Mouse (Mus musculus) cerebellum, adult 9-11 months (tissue): Measurements from ENCODE around the gene Zfp513.
A peak's percentile ranks its signal among the peaks of the same experiment; 100 is the strongest.
"Not testable (repeated sequence)": the region's sequence is repeated elsewhere in the genome, so short reads cannot be mapped to it uniquely, and the experiment has no call there.

Experiments
- DNase-seq: peaks from one replicate; pipeline ENCODE4 v3.0.0; 2022

The Zfp513 gene

DNA sequence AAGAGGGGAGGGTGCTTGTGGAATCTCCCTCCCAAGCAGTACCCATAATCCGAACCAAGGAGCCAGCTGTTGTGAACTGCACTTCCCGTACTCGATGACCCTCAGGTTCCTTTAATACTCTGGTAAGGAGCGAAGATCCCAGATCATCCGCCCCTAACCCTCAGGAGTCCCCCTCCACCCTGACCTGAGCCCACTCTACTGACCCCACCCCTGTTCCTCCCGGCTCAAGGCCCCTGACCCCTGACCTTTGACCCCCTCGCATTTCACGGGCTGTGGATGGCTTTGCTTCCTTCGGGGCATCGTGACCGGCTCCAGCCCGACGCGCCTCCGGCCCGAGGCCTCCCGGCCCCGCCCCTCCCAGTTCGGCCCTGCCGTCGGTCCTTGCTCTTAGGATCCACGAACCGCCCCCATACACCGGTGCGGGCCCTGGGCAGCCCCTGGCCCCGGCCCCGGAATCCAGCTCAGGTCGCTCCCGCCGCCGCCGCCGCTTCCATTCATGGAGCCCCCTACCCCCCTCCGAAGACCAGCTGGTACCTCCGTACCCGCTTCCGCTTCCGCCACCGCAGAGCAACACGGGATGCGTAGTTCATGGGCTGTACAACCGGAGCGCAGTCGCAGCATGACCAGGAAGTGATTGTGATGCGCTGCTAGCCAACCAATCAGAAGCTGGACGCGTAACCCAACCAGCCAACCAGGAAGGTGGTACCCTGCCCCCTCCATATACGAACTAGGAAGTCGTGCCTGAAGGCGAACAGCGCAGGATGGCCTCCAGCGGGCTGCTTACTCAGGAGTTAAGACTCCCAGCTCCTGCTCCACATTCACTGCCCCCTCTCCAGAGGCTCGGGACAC lies at the start of gene Zfp513:
Zfp513 (minus strand) TSS at position 562 of the 849 bp plus-strand sequence.
- peak; percentile 99 for DNase-seq

DNA sequence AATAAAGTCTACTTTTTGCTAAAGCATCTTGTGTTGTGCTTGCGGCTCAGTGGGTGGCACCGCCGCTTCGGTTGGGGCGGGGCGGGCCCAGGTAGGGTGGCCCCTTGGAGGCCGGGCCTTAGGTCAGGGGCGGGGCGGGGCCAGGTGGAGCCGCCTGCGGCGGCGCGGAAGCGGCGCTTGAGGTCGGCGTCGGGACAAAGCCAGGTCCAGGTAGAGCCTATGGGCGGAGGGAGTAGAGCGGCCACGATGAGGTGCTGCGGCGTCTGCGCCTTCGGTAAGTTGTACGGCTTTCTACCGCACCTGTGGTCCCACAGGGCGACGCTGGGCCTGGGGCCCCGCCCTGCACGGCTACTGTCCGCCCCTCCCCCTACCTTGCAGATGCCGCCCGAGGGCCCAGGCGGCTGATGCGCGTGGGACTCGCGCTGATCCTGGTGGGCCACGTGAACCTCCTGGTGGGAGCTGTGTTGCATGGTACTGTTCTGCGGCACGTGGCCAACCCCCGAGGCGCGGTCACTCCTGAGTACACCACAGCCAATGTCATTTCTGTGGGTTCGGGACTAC lies 49.5 kb upstream of the Zfp513 start, which contains the start of gene Krtcap3:
Krtcap3 (plus strand) TSS at position 151 of the 561 bp plus-strand sequence.
- peak; percentile 42 for DNase-seq

DNA sequence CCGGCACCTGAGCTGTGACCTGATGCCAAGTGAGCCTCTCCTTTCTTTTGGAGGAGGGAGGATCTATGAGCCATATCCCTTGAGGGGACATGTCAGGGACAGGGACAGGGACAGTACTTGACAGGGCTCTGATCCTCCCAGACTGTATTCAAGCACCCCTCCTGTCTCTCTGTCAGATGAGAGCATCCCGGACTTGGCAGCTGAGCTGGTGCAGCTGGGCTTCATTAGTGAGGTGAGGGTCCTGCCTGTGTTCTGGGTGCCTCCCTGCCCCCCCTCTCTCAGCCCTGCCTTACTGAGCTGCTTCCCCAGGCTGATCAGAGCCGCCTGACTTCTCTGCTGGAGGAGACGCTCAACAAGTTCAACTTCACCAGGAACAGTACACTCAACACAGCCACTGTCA lies 48.6 kb upstream of the Zfp513 start:
- DNase-seq: no peak

DNA sequence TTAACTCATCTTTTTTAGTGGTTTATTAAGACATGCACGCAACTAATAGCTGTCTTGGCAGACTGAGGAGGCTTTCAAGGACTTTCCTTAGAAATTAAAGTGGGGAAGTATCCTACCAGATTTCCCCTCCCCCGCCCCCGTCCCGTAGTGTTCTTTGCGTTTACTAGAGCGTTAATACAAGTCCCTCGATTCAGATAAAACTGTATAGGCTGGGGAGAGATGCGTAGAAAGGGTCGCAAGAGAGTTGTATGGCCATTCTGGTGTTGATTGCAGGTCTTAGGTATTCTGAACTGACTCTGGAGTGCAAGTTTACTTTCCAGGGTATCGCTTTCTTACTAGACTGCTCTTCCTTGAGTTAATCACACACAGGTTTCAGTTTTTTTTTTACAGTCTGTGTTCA lies 40.1 kb upstream of the Zfp513 start:
- DNase-seq: no peak

DNA sequence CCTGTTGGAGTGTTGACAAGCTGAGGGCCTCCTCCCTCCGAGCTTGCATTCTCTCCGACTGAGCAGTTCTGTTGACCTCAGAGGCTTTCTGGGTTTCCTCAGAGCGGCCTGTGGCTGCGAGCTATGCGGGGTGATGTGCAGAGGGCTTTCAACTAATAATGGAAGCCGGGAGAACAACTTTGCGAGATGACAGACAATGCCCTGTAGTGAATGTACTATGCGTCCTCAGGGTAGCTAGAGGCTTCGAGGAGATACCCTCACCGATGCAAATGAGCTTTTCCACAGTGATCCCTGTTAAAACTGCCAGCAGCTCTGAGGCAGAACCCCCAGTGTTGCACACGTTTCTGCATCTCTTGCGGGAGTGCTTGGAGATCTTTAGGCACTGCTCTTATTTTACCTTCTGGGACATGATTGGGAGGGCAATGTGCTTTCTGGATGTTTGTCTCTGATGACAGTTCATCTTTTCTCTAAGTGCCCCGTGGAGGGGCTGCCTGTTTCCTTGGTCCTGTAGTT lies 39.5 kb upstream of the Zfp513 start:
- no peak for DNase-seq

DNA sequence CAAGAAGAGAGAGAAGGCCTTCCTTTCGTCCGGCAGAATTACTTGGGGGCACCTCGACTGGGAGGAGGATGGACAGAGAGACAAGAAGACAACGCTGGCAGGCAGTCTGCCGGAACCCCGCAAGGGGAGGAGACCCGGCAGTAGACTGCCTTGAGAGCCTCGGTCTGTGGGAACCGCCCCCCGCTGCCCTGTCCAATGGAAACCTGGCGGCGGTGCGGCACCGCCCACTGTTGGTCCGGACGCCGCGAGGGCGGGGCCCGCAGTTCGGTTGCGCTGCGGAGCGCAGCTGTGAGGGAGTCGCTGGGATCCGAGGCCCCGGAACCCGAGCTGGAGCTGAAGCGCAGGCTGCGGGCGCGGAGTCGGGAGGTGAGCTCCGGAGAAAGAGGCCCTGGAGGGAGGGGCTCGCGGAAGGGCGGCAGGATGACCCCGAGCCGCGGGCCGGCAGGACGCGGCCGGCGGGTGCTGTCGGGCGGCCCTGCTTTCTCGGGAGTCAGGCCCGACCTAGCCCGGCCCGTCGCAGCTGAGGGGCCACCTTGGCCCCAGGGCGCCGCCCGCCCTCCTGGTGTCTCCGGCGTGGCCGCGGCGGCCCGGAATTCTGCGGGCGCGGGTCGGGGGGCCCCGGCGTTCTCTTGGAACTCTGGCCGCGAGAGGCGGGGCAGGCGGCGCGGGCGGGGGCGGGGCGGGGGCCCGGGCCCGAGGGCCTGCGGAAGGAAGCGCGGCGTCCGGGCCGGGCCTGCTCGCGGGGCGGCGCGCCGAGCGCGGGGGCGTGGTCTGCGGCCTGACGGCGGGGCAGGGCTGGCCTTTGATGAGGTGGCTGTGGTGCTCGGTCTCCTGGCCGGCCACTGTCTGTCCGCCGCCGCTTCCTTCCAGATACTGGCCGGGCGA lies 38.8 kb upstream of the Zfp513 start, which contains the start of the genes Nrbp1 and Gm9970:
Nrbp1 (plus strand) TSS at position 228 of the 885 bp plus-strand sequence.
Gm9970 (minus strand) TSS at position 596 of the 885 bp plus-strand sequence.
- DNase-seq: peak; percentile 97

DNA sequence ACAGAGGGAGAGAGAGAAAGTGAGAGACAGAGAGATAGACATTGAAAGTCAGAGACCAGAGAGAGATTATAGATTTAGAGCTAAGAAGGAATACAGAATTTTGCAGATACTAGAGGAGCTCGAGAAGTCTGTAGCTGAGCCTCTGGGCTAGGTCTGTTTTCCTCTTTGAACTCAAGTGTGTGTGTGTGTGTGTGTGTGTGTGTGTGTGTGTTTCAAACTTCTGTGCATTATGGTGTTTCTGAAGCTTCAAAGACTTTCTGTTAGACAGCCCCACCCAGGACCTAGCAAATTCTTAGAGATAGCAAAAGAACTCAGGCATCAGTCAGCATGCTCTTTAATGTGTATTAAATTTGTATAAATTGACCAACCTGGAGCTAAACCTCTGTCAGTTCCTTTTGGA lies 24.5 kb upstream of the Zfp513 start:
- DNase-seq: no peak

DNA sequence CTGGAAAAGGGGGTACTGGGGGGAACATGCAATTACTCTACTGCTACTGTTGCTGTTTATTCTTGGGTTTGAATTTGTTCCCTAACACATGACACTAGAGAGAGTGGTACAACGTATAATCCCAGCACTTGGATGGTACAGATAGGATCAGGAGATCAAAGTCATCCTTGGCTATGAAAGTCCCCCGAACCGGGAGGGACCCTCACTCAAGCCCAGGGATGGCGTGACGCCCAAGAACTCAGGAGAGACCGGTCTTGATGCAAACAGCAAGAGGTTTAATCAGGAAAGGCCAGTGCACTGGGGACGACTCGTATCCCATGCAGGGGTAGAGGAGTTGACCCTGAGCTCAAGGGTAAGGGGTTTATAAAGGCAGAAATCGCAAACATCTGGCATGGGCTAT lies 20.6 kb upstream of the Zfp513 start:
- DNase-seq: no peak

DNA sequence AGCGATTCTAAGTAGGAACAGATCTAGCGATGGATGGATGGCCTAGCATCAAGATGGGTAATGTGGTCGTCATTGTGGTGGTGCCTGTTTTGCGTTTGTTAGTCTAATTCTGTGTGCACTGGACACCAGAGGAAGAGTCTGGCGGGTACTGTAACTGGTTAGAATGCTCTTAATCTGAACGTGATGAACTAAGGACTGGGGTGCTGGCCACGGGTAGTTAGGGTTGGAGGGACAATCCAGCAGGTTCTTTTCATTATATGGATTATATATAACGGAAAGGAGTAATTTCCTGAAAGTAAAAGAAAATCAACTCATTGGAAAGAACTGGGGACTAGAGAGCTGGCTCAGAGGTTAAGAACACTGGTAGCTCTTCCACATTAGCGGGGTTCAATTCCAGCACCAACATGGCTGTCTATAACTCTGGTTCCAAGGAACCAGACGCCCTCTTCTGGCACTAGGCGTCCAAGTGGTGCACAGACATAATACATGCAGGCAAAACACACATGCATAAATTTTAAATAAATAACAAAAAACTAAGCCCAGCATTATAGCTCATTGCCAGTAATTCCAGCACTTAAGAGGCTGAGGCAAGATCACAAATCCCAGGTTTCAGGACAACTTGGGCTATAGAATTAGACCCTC lies 19.3 kb upstream of the Zfp513 start:
- no peak for DNase-seq

DNA sequence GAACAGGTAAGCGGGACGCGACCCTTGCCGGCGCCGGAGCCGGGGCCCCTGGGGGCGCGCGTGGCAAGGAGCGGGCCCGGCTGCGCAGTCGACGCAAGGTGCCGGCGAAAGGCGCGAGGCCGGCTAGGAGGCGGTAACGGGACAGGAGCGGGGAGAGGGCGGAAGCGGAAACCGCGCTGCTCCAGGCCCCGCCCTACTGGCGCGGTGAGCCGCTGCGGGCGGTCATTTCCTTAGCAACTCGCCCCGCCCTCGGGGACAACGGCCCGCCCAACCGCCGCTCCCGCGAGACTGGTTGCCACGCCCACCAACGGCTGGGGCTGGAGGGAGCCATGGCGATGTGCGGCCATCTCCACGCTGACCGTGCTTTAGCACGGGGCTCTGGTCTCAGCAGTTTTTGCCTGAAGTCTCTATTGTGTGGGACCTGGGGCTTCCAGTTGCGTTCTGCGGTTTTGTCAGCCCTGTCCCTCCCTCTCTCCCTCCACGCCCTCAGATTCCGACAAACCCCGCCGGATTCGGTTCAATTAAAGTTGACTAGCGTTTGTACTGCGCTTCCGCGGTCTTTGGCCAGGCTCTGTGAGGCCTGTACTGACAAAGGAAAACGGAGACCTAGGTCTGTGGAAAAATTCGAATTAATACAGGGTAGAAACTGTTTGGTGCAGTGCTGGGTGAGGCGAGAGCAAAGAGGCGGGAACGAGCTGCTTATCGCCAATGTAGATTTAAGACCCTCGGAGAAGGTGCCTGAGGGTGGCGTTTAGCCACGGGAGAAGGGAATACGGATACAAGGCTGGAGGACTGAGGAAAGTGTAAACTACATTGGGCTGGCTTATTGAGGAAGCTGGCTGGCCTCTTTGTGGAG lies 18.6 kb upstream of the Zfp513 start, which contains the start of gene Ppm1g:
Ppm1g (minus strand) TSS at position 240 of the 856 bp plus-strand sequence.
- DNase-seq: peak; percentile 95

DNA sequence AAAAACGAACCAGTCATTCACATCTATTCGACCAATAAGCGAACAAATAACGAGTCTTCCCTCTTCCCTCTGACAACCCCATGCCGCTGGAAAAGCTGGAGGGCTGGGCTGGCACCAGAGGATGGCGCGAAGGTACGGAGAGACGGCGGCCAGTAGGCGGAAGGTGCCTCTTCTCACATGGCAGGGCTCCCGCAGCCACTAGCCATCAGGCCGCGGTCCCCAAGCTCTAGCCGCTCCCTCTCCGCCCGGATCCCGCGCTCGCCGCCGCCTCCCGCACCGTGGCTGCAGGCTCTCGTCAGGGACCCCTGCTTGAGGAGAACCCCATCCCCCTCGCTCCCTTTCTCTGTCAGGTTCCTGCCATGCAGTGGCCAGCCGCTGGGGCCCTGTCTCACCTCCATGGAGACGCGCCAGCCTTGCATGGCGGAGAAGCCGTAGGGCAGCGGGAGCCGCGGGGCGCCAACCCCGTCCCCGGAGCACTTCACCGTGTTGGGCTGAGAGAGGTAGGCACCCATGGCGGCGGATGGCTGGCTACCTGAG lies 17.9 kb upstream of the Zfp513 start:
- DNase-seq: no peak

DNA sequence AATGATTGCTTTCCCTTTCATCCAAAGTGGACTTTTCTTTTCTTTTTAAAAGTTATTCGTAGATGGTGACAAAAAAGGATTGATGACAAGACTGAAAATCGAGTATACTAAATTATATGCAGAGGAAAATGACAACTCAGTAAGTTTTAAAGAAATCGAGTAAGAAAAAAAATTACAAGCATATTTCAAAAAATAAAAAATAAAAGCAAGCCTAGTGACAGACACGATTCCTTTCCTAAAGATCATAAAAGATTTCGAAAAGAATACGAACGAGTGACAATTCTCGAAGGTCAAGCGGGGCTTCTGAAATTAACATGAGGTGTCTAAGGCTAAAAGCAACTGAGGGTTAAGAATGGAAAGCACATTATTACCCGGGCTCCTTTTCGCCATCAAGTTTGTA lies 17.4 kb upstream of the Zfp513 start:
- DNase-seq: no peak

DNA sequence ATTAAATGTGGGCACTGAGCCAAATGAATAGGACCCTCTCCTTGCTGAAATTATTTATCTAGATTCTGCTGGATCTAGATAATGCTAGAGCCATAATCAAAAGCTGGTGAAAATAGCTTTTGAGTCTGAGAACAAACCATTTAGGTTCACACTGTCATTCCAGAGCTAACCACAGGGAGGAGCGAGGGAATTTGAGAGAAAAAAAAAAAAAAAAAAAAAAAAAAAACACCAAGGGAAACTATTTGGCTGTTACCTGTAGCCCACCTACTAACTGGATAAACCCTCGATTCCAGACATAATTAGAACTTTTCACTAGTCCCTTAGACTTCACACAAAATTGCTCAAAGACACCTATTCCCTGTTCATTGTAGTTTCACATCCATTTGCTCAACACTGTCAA lies 17.0 kb upstream of the Zfp513 start:
- no peak for DNase-seq

DNA sequence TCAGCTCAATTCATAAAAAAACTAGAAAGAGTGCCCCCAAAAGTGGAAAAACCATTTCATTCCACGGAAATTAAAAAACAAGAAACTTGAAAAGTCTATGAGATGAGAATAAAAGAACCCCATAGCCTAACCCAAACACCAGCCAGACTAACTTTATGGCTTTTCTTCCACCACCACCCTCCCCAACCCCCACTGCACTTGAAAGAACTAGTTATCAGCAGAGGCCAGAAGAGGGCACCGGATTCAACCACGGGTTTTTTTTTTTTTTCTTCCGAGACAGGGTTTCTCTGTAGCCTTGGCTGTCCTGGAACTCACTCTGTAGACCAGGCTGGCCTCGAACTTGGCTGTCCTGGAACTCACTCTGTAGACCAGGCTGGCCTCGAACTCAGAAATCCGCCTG lies 16.2 kb upstream of the Zfp513 start:
- no peak for DNase-seq

DNA sequence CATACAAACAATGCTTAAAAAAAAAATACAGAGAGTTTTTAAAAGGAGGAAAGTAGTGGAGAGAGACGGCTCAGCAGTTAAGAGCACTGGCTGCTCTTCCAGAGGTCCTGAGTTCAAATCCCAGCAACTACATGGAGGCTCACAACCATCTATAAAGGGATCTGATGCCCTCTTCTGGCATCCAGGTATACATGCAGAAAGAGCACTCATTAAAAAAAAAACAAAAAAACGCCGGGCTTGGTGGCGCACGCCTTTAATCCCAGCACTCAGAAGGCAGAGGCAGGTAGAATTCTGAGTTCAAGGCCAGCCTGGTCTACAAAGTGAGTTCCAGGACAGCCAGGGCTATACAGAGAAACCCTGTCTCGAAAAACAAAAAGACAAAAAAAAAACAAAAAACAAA lies 14.5 kb upstream of the Zfp513 start:
- not testable (repeated sequence) for DNase-seq

DNA sequence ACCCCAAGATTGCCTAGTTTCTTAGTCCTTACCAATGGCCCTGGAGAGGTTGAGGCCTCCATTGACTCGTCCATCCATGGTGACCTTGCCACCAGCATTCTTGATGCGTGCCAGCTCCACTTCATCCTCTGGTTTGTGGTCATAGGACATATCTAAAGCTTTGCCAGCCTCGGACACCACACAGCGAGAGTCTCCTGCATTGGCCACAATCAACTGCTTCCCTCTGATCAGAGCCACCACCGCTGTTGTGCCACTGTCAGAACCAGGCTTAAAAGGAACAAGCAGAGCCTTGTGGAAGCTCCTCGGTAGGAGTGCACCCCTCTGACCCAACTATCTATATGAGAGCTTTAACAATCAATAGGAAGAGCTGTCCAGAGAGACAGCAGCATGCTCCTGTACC lies 2.3 kb upstream of the Zfp513 start:
- no peak for DNase-seq

DNA sequence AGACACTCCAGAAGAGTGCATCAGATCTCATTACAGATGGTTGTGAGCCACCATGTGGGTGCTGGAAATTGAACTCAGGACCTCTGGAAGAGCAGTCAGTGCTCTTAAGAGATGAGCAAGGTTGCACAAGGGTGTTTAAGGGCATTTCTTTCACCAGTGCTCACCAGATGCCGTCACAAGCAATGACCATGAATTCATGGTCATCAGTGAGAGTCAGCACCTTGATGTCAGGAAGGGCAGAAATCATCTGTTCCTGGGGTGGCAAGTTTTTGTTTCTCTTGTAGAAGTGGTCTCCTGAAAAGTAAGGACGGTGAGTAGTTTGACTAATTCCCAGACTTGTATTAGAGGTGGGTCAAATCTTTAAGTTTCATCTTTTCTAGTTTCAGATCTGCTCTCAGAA lies 1.8 kb upstream of the Zfp513 start:
- no peak for DNase-seq

DNA sequence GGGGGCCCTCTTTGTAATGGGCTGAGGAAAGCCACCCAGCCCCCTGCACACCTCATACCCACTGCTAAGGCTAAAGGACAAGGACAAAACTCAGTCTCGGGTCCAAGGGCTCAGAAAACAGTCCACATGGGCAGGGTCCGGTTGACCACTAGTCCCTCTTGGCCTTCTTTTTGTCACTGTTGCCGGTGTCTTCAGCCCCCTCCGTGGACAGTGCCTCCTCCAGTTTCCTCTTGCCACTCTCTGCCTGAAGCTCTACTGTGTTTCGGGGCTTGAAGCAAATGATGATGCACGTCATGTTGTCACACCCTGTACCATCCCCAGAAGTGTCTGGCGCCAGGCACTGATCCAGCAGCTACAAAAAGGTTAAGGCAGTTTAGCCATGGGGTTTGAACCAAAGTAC lies 830 bp upstream of the Zfp513 start:
- peak; percentile 68 for DNase-seq

DNA sequence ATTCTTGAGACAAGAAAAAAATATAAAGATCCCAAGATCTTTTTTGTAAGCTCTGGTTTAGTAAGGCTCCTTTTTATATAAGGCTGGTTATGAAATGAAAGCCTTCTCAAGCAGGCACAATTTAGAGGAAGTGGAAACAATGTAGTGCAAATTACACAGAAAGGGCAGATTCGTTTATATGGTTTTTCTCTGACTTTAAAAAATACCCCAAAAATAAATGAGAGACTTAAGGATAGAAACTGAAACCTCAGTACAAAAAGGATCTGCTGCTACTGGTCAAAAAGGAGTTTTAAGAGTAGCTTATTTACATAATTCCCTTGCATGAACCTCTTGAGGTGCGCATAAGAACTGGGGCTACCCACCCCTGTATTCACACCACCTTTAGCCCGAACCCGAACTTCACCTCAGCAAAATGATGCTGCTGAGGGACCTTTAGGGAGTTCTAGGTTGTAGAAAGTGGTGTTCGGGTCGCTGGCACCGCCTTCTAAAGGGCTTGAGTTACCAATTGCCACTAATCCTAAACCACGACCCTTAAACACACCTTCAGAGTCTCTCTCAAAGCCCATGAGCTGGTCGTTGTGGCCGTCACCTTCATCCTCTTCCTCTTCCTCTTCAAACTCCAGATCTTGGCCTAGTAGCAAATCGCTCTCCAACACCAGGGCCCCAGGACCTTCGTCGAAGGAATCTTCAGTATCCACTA lies 911 bp downstream of the Zfp513 start:
- no peak for DNase-seq

DNA sequence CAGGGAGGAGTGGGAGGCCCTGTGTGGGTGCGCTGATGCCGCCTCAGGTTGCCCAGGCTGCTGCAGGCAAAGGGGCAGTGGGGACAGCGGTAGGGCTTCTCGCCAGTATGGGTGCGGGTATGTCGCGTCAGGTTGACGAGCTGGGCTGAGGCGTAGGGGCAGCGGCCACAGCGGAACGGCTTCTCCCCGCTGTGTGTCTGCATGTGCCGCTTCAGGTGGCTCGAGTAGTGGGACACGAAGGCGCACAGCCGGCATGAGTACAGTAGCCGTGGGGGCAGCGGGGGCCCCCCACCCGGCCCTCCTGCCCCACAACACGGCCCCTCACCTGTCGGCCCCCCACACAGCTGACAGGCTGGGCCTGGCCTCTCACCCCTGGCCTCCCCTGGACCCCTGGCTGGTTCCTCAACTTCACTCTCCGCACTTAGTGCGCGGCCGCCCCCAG lies 1.8 kb downstream of the Zfp513 start:
- DNase-seq: peak; percentile 68
